Mouse (Mus musculus) MEL (cell line): ENCODE results near the gene Emg1.

ENCODE experiments used
- CTCF ChIP-seq, 3 experiments: IDR thresholded peaks in 2 of 3; conservative IDR thresholded peaks in 1 of 3; 2 replicates each; pipeline ENCODE4 v1.5.1; 2011 to 2012; ENCODE audit warnings: low read length in 3 of 3, low read depth in 2 of 3, mild to moderate bottlenecking in 2 of 3, improper control_type of control experiment in 1 of 3, inconsistent platforms in 1 of 3, mixed read lengths in 1 of 3, moderate library complexity in 1 of 3; ENCODE audit not compliant: control insufficient read depth in 1 of 3, insufficient read depth in 1 of 3, poor library complexity in 1 of 3, severe bottlenecking in 1 of 3
- MXI1 ChIP-seq: IDR thresholded peaks from 2 replicates; pipeline ENCODE4 v1.6.1; 2011; ENCODE audit warnings: mild to moderate bottlenecking, low read depth, low read length, improper control_type of control experiment
- SMC3 ChIP-seq: IDR thresholded peaks from 2 replicates; pipeline ENCODE4 v1.6.1; 2011; ENCODE audit warnings: low read depth, low read length, improper control_type of control experiment
- TAL1 ChIP-seq: IDR thresholded peaks from 2 replicates; pipeline ENCODE4 v1.6.1; 2012; ENCODE audit warnings: mild to moderate bottlenecking, inconsistent platforms, low read length, moderate library complexity, mixed read lengths

GRCm38 (mm10) chr6:124728621-124729020 is 16.6 kb upstream of the Emg1 start:
- no peak for TF ChIP-seq CTCF (IDR thresholded peaks at IDR 0.05 in 2 of 3, conservative IDR thresholded peaks at IDR 0.05 in 1 of 3; ENCODE audit: control insufficient read depth in 1 of 3, insufficient read depth in 1 of 3, low read depth in 2 of 3, low read length in 3 of 3, poor library complexity in 1 of 3, severe bottlenecking in 1 of 3)
- no peak for TF ChIP-seq MXI1
- no peak for TF ChIP-seq TAL1
- TF ChIP-seq SMC3 = no peak
